Mouse (Mus musculus) layer of hippocampus, adult 11-12 months (tissue): ENCODE data around the gene Atp13a5.

Experiments used
- DNase-seq: peaks from one replicate; pipeline ENCODE4 v3.0.0; 2022; ENCODE audit warnings: low spot score

Gene Atp13a5

DNA sequence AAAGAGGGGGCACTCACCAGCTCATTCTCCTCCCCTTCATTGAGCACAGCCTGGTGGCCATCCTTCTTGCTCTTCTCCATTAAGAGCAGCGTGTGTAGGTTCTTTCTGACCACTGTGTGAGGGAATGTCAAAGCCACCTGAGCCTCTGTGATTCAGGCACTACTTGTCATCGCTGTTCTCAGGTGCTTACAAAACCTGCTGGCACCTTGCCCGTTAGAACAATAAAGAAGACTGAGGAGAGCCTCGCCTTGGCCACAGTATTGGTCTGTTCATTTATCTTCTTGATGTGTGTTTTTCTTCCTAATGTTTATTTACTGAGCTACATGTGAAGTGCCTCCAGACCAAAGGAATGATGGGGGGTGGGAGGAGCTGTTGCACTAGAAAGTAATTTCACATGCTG, at the start of gene Atp13a5:
Gene Atp13a5, minus strand, starts transcription at position 275 of the 400 bp plus-strand sequence.
- DNase-seq: no peak

DNA sequence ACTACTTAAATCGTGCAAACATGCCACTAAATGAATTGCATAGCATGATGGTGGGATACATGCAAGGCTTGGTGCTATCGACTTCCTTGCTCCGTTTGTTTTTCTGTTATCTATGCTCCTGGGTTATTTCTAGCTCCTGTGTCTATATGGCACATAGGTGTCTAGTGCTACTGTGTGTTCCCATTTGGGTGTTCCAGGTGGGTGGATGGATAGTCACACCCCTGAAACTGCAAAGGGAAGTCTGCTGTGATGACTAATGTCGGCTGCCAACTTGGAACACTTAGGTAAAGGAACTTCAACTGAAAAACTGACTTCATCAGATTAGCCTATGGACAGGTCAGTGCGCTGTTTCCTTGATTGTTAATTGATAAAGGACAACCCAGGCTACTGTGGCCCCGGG, 36.3 kb upstream of the Atp13a5 start:
- DNase-seq: no peak

DNA sequence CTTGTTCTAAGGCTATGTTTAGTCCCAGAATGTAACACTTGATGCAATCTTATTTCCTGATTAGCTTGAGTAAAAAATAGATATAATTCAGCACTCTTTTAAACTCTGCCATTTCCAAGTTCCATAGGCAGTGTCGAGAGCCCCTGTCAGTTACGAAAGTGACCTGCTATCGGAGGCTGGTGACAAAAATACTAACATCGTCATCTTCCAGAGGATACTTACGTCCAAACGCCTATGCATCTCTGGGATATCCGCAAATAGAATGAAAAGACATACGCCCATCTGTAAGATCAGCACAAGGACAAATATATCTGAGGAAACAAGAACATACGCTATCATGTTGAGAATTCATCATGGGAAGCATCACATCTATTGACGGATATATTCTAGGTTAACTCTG, 28.8 kb upstream of the Atp13a5 start:
- no peak for DNase-seq

DNA sequence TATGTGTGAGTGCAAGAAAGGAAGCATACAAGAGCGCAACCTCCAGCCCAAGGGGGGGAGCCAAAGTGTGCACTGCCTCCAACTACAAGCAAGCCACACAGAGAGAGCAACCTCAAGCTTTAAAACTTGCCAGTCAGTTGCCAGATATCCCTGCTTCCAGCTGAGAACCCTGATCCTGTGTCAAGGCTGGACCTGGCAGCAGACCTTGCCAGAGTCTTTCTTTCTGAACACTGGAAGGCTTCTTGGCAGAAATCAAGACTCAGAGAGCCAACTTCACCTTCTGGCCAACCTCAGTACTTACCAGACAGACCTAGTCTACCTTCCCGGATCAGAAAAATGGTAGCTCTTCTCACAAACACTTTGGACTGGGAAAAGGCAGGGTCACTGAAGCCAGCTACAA, 20.5 kb upstream of the Atp13a5 start:
- DNase-seq: no peak

DNA sequence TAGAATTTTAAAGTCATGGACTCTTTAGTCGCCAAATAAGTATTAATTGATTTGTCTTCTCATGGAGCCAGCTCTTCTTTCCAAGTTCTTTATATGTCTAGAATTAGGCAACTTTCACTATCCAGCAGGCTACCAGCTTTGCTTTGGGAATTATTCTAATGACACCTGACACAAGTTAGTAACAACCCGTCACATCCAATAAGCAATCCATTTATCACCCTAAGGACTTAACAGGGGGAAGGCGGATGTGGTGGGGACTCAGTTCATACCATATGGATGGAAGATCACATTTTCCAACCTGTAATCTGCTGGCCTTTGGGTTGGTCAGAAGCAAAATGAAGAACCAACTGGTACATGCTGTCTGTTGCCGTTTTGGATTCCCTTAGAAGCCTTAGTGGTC, 6.2 kb upstream of the Atp13a5 start:
- no peak for DNase-seq

DNA sequence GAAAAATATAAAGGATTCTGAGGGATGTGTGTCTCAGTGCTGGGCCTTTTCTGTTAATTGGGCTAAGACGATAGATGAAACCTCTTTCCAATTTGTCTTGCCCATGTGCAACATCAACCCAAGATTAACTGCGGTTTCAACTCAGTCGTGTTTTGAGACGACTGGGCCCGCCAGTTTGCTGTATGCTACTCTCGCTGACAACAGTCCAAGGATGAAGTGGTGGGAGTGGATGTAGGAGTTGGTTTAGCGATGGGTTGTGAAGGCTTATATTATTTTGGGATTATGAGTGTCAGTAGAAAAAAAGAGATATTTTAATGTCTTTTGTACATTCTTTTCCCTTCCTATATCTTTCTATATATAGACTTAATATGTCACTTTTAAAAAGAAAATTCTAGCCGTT, 3.9 kb downstream of the Atp13a5 start:
- no peak for DNase-seq

DNA sequence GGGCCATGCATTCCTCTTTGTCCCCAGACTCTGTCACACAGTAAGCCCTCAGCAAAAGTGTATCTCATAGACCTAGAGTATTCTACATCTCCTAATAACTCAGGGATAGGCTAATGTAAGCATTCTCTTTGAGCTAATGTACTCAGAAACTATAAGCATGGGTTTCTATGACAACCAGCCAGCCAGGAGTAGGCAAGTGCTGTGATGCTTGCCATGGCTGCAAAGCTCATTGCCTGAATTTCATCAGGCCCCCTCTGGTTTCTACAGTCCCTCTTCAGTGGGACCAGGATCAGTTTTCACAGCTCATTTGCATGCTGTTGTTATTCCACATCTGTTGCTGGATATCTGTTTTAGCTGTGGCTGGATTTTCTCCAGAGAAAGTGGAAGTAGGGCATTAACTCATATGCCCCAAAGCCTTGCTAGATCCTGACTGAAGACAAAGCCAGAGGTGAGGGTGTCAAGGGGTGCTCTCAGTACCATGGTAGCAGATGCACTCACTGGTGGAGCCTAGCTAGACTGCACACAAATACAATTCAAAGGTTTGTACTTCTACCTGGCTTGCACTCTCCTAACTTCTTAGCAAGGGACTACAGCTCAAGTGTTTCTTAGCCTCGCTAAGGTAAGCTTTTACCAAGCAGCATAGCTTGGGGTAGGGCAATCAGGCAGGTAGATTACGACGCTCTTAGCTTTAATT, 47.0 kb downstream of the Atp13a5 start:
- DNase-seq: no peak

DNA sequence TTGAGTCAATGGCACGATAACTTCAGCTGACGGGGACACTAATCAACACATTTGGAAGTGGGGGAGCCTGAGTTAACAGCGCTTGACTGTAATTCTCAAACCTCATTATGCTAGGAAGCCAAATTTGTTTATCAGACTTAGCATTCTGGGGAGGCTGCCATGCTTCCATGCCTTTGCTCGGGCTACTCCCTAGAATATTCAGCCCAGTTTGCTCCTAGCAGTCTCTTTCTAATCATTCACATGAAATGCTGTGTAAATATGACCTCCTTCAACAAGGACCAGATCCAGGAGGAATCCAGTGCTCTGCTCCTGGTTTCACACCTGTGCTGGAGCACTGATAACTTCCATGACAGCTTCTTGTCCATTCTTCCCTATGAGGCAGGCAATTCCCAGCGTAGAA, 47.6 kb downstream of the Atp13a5 start:
- DNase-seq: no peak

DNA sequence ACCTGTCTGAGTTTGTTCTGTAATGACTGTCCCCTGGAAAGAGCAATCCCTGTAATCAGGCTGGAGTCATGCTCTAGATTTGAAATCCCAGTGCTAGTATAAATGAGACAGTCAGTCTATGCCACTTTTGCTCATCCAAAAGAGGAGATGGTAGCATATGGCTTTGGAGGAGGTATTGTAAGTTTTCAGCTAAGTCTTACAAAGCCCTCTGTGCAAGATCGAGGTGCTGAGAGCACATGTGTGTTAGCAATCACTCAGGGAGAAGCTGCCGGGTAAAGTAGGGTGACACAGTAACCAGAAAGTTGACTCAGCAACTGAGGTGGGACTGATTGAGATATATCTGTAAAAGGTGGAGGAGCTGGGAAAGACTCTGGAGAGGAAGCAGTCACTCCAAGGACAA, 49.3 kb downstream of the Atp13a5 start:
- DNase-seq: no peak

DNA sequence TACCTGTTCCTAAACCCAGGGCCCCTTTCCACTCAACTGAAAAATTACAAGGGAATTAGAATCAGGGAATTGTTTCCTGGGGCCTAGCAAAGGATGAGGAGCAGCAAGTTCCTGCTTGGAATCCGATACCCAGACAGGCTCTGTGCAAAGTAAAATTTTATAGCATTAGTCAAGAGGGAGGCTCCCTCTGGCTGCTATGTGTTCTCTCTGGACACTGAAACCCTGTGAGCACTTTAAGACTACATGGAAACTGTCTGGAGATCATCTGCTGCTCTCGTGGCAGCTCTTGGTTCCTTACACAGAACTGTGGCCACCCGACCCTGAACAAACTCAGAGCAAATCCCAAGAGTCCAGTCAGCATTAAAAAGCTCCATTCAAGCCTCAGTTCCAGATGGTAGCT, 50.6 kb downstream of the Atp13a5 start:
- DNase-seq: no peak

DNA sequence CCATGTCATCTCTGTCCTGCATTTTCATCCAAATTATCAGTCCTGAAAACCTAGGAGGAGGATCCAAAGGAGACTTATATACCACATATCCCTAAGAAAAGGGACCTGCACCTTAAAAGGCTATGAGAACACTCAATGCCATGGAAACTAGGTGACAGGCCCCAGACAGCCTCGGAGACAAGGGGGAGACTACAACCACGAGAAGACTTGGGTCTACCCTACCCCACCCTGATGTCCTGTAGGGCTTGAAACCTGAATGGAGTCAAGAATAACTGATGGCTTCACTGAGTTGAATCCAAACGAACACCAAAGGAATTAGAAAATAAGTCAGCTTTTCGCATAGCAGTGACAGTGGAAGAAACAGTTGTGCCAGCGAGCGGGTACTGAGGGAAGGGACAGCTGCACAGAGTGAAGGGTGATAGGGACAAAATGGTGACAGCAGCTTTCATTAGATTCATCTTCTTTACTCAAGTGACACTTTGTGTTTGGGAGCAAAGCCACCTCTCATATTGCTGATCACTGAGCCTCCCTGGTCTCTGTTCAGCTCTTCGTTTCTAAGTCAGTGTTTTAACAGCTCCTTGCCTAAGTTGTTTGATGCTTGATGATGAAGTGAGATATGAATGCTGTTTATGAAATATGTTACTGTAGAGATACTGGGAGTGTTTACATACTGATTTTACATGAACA, 53.2 kb downstream of the Atp13a5 start:
- DNase-seq: no peak

DNA sequence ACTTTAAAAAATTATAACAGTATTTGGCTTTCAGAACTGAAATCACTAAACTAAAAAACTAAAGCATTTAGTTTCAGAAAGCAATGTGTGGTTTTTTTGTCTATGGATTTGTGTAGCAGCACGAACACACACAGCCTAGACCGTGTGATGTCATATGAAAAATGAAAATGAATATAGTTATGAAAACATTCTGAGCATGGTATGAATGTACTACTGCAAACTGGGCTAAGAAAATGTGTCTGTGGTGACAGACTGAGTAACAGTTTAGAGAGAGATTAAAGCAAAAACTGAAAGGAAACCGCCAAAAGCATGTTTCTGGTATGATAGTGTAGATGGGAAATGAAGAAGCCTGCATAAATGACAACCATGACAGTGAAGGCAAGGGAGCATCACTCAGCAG, 57.8 kb downstream of the Atp13a5 start:
- no peak for DNase-seq

DNA sequence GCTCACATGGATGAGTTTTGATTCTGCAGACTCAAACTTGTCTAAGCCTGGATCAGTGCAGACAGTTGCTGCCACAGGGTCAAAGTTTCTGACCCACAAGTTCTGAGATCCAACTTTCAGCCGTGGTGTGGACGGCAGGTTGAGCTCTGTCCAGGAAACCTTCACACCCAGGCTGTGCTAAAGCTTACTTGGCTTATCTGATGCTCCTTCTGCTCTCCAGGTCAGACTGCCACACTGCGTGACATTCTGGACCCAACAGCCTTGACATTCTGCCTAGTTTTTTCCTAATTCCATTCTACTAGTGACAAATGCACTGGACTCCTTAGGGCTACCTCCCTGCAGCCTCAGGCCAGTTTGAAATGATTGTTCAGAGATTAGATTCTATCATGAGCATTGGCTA, 63.1 kb downstream of the Atp13a5 start:
- no peak for DNase-seq

DNA sequence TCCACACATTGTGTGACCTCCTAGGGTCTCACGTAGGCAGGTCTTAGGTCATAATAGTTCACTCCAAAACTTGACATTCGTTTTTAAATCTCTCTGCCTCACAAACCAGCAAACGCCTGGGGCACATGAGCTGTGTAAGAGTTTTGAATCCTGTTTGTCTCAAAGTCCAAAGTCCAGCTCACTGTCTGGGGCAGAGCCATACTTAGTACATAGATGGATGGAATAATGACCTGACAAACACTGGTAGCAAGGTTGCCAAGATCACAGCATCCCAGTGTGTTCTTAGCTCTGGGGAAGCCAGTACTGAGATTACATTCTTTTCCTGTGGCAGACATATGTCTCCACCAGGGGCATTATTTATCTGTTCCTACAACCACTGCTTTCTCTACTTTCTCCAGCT, 63.5 kb downstream of the Atp13a5 start:
- DNase-seq: no peak

DNA sequence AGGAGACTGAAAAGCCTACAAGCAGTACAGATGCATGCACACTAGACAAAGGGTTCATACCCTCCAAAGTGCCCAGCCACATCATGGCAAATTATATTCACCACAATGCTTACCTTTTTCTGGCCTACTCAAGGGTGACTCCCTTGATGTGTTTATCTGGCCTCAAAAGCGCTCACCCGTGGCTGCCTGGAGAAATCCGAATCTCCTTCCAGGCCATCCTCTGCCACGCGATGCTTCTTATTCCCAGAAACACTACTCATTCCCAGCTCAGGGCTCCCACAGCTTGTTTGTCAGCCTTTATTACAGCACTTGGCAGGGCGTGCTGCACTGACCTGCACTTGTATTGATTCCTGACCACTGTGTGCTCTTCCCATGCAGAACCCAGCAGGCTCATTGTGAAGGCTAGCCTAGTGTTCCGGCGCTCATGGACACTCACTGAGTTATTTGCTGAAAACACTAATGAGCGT, 80.9 kb downstream of the Atp13a5 start:
- DNase-seq: no peak

DNA sequence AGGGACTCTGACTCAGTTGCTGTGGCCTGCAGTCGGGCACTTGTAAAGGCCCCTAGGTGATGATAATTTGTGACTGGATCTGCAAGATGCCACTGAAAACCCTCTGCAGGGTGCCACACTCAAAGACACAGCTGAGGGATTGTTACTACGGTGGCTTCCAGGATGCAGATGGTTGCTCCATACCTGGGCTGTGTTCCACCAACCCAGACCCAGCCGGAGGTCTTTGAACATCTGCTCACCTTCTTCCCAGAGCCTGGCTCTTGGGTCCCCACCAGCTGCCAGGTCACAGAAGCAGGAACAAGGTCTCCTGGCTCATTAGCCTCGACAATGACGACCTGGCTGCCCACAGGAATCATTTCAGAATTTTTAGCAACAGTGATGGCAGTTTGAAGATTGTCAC, 97.8 kb downstream of the Atp13a5 start:
- DNase-seq: no peak

DNA sequence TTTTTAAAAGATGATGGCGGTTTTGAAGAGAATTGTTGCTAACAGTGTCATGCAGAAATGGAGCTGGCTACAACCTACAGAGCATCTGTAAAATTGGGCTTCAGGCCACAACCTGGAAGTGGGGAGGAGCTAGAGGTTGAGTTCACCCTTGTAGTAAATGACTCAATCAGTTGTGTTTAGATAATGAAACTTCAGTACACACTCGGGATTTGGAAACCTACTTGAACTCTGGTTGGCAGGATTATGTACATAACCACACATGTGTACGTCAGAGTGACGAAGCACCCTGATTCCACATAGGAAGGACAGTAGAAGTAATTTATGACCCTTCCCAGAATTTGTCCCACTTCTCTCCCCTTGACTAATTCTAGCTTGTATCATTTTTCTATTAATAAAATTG, 124.2 kb downstream of the Atp13a5 start:
- DNase-seq: no peak

DNA sequence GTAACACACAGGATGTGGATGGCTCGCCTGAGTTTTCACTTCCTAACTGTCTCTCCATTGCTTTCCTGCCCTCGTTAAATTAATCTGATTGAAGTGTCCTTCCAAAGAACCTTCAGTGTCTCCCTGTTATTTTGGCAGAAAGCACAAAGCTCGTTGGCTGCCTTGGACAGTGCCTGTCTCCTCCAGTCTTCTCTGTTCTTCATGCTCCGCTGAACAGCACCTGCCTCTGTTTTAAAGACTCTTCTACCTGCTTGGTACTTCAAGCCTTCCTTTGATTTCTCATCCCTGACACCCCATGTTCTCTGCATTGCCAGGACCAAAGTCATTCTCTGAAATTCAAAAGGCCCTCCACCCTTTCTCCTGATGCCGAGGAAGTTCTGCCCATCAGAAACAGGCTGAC, 142.6 kb downstream of the Atp13a5 start:
- DNase-seq: no peak

DNA sequence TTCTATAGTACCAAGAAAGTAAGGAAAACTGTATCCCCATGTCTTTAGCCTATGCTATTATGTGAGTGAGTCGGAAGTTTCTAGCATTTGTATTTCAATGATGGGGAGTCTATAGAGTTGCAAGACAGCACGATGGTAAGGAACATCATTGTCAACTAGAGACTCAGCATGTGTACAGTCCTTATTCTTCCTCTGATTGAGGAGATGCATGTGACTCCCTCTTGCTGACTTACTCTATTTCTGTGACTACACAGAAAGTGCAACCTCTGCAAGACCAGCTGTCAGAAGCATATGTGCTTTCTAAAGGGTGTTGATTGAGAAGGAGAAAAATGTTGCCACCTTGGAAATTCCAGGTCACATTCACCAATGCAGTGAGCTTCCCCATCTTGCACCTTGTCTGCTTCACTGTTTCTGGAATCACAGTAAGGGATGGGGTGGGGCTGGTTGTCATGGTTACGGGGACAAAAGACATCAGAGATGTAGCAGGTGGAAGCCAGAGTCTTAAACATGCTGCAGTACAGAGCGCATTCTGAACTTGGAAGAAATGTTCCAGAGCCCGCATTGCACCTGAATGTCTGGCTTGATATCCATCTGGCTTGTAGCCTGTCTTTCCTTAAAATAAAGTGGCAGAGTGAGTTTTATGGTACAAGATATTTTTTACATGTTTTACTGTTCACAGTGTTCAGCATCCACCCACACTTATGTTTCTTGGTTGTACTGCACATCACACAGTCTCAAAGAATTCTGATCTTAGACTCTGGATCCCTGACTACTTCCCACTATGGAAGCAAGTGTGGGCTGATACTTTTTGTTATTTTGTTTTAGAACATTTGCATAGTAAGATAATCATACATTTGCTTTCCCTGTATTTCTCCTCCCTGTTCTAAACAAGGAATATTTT, 161.9 kb downstream of the Atp13a5 start:
- DNase-seq: peak; percentile 53

DNA sequence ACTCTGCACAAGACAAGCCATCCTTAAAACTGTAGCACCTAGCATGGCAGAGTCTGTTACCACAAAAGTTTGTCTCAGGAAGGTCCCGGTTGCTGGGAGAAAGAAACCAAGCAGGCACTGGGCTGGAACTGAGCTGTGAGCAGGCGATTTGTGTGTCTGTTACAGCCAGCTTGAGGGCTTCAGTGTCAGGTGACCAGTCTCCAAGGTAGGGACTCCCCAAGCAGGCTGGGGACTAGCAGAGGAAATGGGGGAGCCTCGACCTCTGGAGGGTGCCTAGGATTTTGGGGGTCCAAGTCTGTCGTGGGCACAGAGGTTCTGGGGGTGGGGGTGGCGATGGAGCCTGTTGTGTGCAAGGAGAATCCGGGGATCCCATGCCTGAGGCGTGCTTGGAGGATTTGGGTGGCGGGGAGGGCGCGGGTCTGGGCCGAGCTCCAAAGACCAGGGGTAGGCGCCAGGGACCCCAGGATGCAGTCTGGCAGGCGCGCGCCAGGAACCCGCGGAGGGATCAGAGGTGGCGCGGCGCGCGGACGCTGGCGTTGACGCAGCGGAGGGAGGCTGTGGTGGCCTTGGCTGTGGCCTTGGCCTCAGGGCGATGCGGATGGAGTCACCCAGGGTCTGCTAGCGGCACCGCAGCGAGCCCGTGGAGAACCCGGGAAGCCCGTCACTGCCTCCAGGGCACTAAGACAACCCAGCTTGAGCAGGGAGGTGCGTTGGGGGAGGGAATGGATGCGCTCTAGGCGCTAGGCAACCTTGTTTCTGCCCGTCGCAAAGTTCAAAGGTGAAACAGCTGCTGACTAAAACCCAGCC, 168.7 kb downstream of the Atp13a5 start, which contains the start of gene Hrasls:
Gene Hrasls, plus strand, starts transcription at position 91 of the 807 bp plus-strand sequence.
- DNase-seq: peak; percentile 12

DNA sequence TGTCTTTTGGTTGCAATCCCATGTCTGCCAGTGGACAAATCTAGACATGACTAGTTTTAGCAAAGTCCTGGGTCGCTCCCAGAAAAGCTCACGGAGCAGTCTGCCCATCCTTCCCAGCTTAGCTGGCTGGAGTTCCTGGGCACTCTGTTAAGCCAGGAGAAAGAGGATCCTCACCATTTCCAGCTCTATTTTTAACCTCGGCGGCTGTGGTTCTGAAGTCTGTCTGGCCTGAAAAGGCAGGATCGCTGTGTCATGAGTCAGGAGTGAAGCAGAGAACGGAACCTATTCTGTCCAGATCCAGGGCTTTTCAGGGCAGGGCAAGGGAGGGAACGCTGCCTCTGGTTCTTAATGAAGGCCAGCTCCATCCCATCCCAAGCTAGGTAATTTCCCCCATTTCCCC, 169.7 kb downstream of the Atp13a5 start:
- DNase-seq: no peak

DNA sequence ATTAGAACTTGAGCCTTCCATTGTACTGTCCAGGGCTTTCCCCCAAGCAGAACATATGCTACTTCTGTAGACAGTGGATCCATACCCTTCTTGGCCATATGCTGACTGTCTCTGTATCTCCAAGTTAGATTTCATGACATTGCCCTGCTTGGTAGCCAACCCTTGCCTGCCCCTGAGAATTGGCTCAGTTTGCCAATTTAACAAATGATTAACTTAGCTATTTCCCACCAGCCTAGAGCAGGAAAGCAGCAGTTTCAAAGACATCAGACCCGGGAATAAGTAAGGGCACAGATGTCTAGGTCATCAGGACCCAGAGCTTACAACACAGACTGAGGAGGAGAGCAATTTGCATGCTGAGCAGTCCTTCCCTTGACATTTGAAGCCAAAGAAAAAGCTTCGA, 173.0 kb downstream of the Atp13a5 start:
- DNase-seq: no peak
